Mouse (Mus musculus) limb, embryonic 13.5 days (tissue): ENCODE measurements around the gene Cblb. TPM values are rescaled to one million over a fixed set of nuclear protein-coding genes. Genes with fewer than 3 reads are reported as not detected.
A peak's percentile ranks its signal among the peaks of the same experiment; 100 is the strongest.

ENCODE experiments used
- ATAC-seq: fragments of 200-750 bp; cut with Nextera tagmentation; 2 replicates; pipeline ENCODE4 v1.8.0; 2017; ENCODE audit warnings: low read depth, moderate number of reproducible peaks, moderate TSS enrichment; ENCODE audit not compliant: low FRiP score
- H3K27ac ChIP-seq: fragments of 300-500 bp; sonication (generic); 2 replicates; pipeline ENCODE4 v1.5.1; 2015; ENCODE audit warnings: inconsistent platforms, mild to moderate bottlenecking, moderate library complexity
- H3K27me3 ChIP-seq: fragments of 300-500 bp; sonication (generic); 2 replicates; pipeline ENCODE4 v1.6.1; 2015; ENCODE audit warnings: mild to moderate bottlenecking, inconsistent platforms
- H3K36me3 ChIP-seq: fragments of 300-500 bp; sonication (generic); 2 replicates; pipeline ENCODE4 v1.6.1; 2015; ENCODE audit warnings: inconsistent platforms, mild to moderate bottlenecking, moderate library complexity
- H3K4me1 ChIP-seq: fragments of 300-500 bp; sonication (generic); 2 replicates; pipeline ENCODE4 v1.6.1; 2015; ENCODE audit warnings: inconsistent platforms
- H3K4me2 ChIP-seq: fragments of 300-500 bp; sonication (generic); replicated peaks from 2 replicates; pipeline ENCODE4 v1.6.1; 2015; ENCODE audit warnings: inconsistent platforms, mild to moderate bottlenecking, moderate library complexity
- H3K4me3 ChIP-seq: fragments of 300-500 bp; sonication (generic); 2 replicates; pipeline ENCODE4 v1.5.1; 2015; ENCODE audit warnings: moderate library complexity, mild to moderate bottlenecking, inconsistent platforms
- H3K9ac ChIP-seq: fragments of 300-500 bp; sonication (generic); 2 replicates; pipeline ENCODE4 v1.6.1; 2015; ENCODE audit warnings: mild to moderate bottlenecking, inconsistent platforms
- H3K9me3 ChIP-seq: fragments of 300-500 bp; sonication (generic); 2 replicates; pipeline ENCODE4 v1.6.1; 2016; ENCODE audit warnings: inconsistent platforms
- WGBS: fragments of 180-500 bp; shearing (Covaris S2); methylation state at CpG from one replicate; pipeline ENCODE4 v1.1.7; 2015; 5-methylcytosine and 5-hydroxymethylcytosine counted together
- polyA plus RNA-seq: library from polyadenylated mRNA; unstranded; fragments of >200 nt; fragmentation: Nextera tagmentation; extraction: Ambion mirVana; gene quantifications from 2 replicates; pipeline ENCODE4 v1.2.1, GENCODE M21; 2015

The Cblb gene
- 15.3 and 15.5 TPM in 2 replicates for polyA plus RNA-seq

GRCm38 (mm10) chr16:52031091-52031689 lies at the start of gene Cblb:
TSS of gene Cblb (plus strand) at chr16:52031225.
- Histone ChIP-seq H3K4me1 (peaks cover 39% of the 10 kb centered on the region), H3K27me3 (no peaks in the 10 kb centered on the region), H3K4me2 (peak within 1 kb of the TSS; percentile 68), H3K9ac (peak within 1 kb of the TSS; percentile 95), H3K4me3 (peak within 1 kb of the TSS; percentile 92), H3K27ac (peak within 1 kb of the TSS; percentile 96), H3K9me3 (no peaks in the 10 kb centered on the region), H3K36me3 (peaks cover 22% of the 10 kb centered on the region)
- 0% methylated on average over 38 of the region's 38 CpGs for WGBS
- peak; percentile 99 for ATAC-seq

GRCm38 (mm10) chr16:51985436-51985835 lies 45.6 kb upstream of the Cblb start:
- Histone ChIP-seq H3K27me3 (no peaks in the 10 kb centered on the region), H3K9me3 (no peaks in the 10 kb centered on the region), H3K4me3 (no peak overlapping the region), H3K36me3 (no peaks in the 10 kb centered on the region), H3K27ac (no peak overlapping the region), H3K4me1 (peaks cover 23% of the 10 kb centered on the region), H3K9ac (no peak overlapping the region), H3K4me2 (no peak overlapping the region)
- WGBS, result 63% methylated on average over 8 of the region's 8 CpGs
- no peak for ATAC-seq

GRCm38 (mm10) chr16:51986207-51986606 lies 44.8 kb upstream of the Cblb start:
- no peak for ATAC-seq
- WGBS, result 73% methylated on average over 3 of the region's 3 CpGs

GRCm38 (mm10) chr16:51987085-51987620 lies 43.9 kb upstream of the Cblb start:
- WGBS, result 53% methylated on average over 4 of the region's 4 CpGs
- Histone ChIP-seq H3K27ac (no peak overlapping the region), H3K36me3 (no peaks in the 10 kb centered on the region), H3K4me1 (peaks cover 23% of the 10 kb centered on the region), H3K27me3 (no peaks in the 10 kb centered on the region), H3K9me3 (no peaks in the 10 kb centered on the region), H3K9ac (no peak overlapping the region), H3K4me3 (no peak overlapping the region), H3K4me2 (no peak overlapping the region)
- no peak for ATAC-seq

More at GRCm38 (mm10) chr16:51986207-51986606, 44.8 kb upstream of the Cblb start:
- no peaks in the 10 kb centered on the region for H3K9me3 ChIP-seq
- no peak overlapping the region for H3K9ac ChIP-seq
- H3K4me1 ChIP-seq, result peaks cover 23% of the 10 kb centered on the region
- no peaks in the 10 kb centered on the region for H3K27me3 ChIP-seq
- no peaks in the 10 kb centered on the region for H3K36me3 ChIP-seq
- H3K4me2 ChIP-seq, result no peak overlapping the region
- H3K4me3 ChIP-seq, result no peak overlapping the region
- no peak overlapping the region for H3K27ac ChIP-seq

GRCm38 (mm10) chr16:51988027-51988426 lies 43.0 kb upstream of the Cblb start:
- H3K27me3 ChIP-seq, result no peaks in the 10 kb centered on the region
- no peak overlapping the region for H3K27ac ChIP-seq
- H3K4me3 ChIP-seq, result no peak overlapping the region
- peak; percentile 57; the same call in 1 of the 2 replicates for ATAC-seq
- H3K4me1 ChIP-seq, result peaks cover 23% of the 10 kb centered on the region
- H3K36me3 ChIP-seq, result no peaks in the 10 kb centered on the region
- H3K9ac ChIP-seq, result no peak overlapping the region
- H3K4me2 ChIP-seq, result no peak overlapping the region
- H3K9me3 ChIP-seq, result no peaks in the 10 kb centered on the region

GRCm38 (mm10) chr16:51989259-51989658 lies 41.8 kb upstream of the Cblb start:
- H3K4me2 ChIP-seq, result no peak overlapping the region
- H3K9me3 ChIP-seq, result no peaks in the 10 kb centered on the region
- ATAC-seq, result no peak
- no peaks in the 10 kb centered on the region for H3K36me3 ChIP-seq
- H3K27me3 ChIP-seq, result no peaks in the 10 kb centered on the region
- no peak overlapping the region for H3K4me3 ChIP-seq
- H3K9ac ChIP-seq, result no peak overlapping the region
- H3K4me1 ChIP-seq, result peaks cover 23% of the 10 kb centered on the region
- WGBS, result 23% methylated on average over 3 of the region's 3 CpGs
- H3K27ac ChIP-seq, result no peak overlapping the region

- Histone ChIP-seq H3K27me3 (no peaks in the 10 kb centered on the region), H3K4me2 (no peak overlapping the region), H3K9me3 (no peaks in the 10 kb centered on the region), H3K9ac (no peak overlapping the region), H3K36me3 (no peaks in the 10 kb centered on the region), H3K4me3 (no peak overlapping the region), H3K27ac (no peak overlapping the region), H3K4me1 (no peaks in the 10 kb centered on the region)
- no peak for ATAC-seq
- WGBS, result 93% methylated on average over 3 of the region's 3 CpGs
These were observed 31.0 kb upstream of the Cblb start for GRCm38 (mm10) chr16:52000043-52000442.

GRCm38 (mm10) chr16:52000801-52001200 lies 30.2 kb upstream of the Cblb start:
- Histone ChIP-seq H3K4me1 (no peaks in the 10 kb centered on the region), H3K27me3 (no peaks in the 10 kb centered on the region), H3K36me3 (no peaks in the 10 kb centered on the region), H3K27ac (no peak overlapping the region), H3K9me3 (no peaks in the 10 kb centered on the region), H3K4me2 (no peak overlapping the region), H3K9ac (no peak overlapping the region), H3K4me3 (no peak overlapping the region)
- no peak for ATAC-seq

- Histone ChIP-seq H3K9ac (no peak overlapping the region), H3K9me3 (no peaks in the 10 kb centered on the region), H3K27me3 (no peaks in the 10 kb centered on the region), H3K27ac (no peak overlapping the region), H3K4me3 (no peak overlapping the region), H3K4me1 (0 out of 2 replicates have a peak, but pooled peaks cover 3% of the 10 kb centered on the region), H3K36me3 (no peaks in the 10 kb centered on the region), H3K4me2 (no peak overlapping the region)
- ATAC-seq, result no peak
- WGBS, result 72% methylated on average over 3 of the region's 3 CpGs
These were observed 24.0 kb upstream of the Cblb start for GRCm38 (mm10) chr16:52007006-52007405.

- no peak overlapping the region for H3K4me2 ChIP-seq
- H3K36me3 ChIP-seq, result no peaks in the 10 kb centered on the region
- H3K4me1 ChIP-seq, result 0 out of 2 replicates have a peak, but pooled peaks cover 3% of the 10 kb centered on the region
- no peak for ATAC-seq
- H3K27ac ChIP-seq, result no peak overlapping the region
- H3K27me3 ChIP-seq, result no peaks in the 10 kb centered on the region
- H3K9me3 ChIP-seq, result no peaks in the 10 kb centered on the region
- 29% methylated on average over 2 of the region's 2 CpGs for WGBS
- no peak overlapping the region for H3K9ac ChIP-seq
- no peak overlapping the region for H3K4me3 ChIP-seq
These were observed 22.6 kb upstream of the Cblb start for GRCm38 (mm10) chr16:52008471-52008870.

- Histone ChIP-seq H3K9ac (no peak overlapping the region), H3K27ac (no peak overlapping the region), H3K9me3 (no peaks in the 10 kb centered on the region), H3K4me3 (no peak overlapping the region), H3K36me3 (no peaks in the 10 kb centered on the region), H3K4me2 (no peak overlapping the region), H3K4me1 (0 out of 2 replicates have a peak, but pooled peaks cover 3% of the 10 kb centered on the region), H3K27me3 (no peaks in the 10 kb centered on the region)
- 81% methylated on average over 6 of the region's 6 CpGs for WGBS
- ATAC-seq, result no peak
These were observed 21.6 kb upstream of the Cblb start for GRCm38 (mm10) chr16:52009421-52009820.

GRCm38 (mm10) chr16:52012984-52013383 lies 18.0 kb upstream of the Cblb start:
- no peak overlapping the region for H3K9ac ChIP-seq
- 87% methylated on average over 3 of the region's 3 CpGs for WGBS
- H3K9me3 ChIP-seq, result no peaks in the 10 kb centered on the region
- H3K4me1 ChIP-seq, result 0 out of 2 replicates have a peak, but pooled peaks cover 3% of the 10 kb centered on the region
- no peak overlapping the region for H3K27ac ChIP-seq
- no peaks in the 10 kb centered on the region for H3K27me3 ChIP-seq
- no peaks in the 10 kb centered on the region for H3K36me3 ChIP-seq
- ATAC-seq, result no peak
- H3K4me2 ChIP-seq, result no peak overlapping the region
- H3K4me3 ChIP-seq, result no peak overlapping the region

- ATAC-seq, result no peak
- WGBS, result 88% methylated on average over 2 of the region's 2 CpGs
- Histone ChIP-seq H3K9ac (no peak overlapping the region), H3K4me3 (no peak overlapping the region), H3K27me3 (no peaks in the 10 kb centered on the region), H3K4me1 (no peaks in the 10 kb centered on the region), H3K27ac (no peak overlapping the region), H3K4me2 (no peak overlapping the region), H3K36me3 (no peaks in the 10 kb centered on the region), H3K9me3 (no peaks in the 10 kb centered on the region)
These were observed 17.2 kb upstream of the Cblb start for GRCm38 (mm10) chr16:52013812-52014211.
